Mouse (Mus musculus) ES-Bruce4 (cell line): ENCODE measurements at regions not wholly inside any gene's neighbourhood (a gene's known extent, or its start where the extent isn't known, plus 50 kb on each side); places are given as distances from the start of the nearest gene placed in this dataset.

Experiments used
- CTCF ChIP-seq: IDR thresholded peaks from one replicate; pipeline ENCODE4 v1.8.1; 2011; ENCODE audit warnings: low read depth, low read length
- EP300 ChIP-seq: IDR thresholded peaks from 2 replicates; pipeline ENCODE4 v1.6.1; 2011; ENCODE audit warnings: low read depth, low read length; ENCODE audit not compliant: insufficient read depth
- POLR2A ChIP-seq: IDR thresholded peaks from one replicate; pipeline ENCODE4 v1.8.1; 2011; ENCODE audit warnings: low read length; ENCODE audit not compliant: insufficient read depth

DNA sequence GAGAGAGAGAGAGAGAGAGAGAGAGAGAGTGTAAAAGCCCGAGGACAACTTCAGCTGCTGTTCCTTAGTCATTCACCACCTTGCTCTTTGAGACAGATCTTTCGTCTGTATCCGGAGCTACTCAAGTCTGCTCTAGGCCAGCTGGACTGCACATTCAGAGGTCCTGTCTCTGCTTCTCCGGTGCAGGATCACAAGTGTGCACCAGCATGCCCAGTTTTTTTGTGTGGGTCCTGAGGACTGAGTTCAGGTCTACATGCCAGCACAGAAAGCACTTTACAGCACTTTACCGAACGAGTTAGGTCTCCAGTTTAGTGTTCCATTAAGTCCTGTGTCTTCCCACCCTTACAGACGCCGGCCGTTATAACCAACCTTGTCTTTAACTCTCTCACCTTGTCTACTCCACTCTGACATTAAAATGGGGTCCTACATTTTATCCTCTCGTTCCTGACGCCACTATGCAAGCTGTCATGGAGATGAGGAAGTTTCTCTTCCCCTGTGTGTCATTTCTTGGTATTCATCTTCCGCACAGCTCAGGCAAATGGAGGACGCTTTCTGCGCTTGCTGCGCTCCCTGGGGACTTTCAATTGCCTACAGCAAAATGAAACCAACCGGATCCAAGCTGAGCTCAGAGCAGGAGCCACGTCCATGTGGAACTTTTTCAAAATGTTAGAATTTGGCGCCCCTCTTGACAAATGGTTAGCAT lies 249.5 kb downstream of the Ankrd50 start:
- TF ChIP-seq CTCF (no peak), POLR2A (no peak), EP300 (no peak)
